Mouse (Mus musculus) erythroblast, embryonic 14.5 days (primary cell): ENCODE measurements around the gene Vars.

Source experiments
- GATA1 ChIP-seq: IDR thresholded peaks from 2 replicates; pipeline ENCODE4 v1.6.1; 2012; ENCODE audit warnings: low read length, inconsistent platforms, mixed read lengths
- TAL1 ChIP-seq: IDR thresholded peaks from 3 replicates; pipeline ENCODE4 v1.6.1; 2012; ENCODE audit warnings: low read length, inconsistent platforms, mixed read lengths

GRCm38 (mm10) chr17:34981690-34982180 lies 19.1 kb upstream of the Vars start, which contains the start of gene Lsm2:
- TF ChIP-seq GATA1 (no peak), TAL1 (no peak)
